Mouse (Mus musculus) heart, adult 2 months (tissue): ENCODE data around the gene Lsp1.

Source experiments
- CTCF ChIP-seq: fragments of 200-600 bp; IDR thresholded peaks from 2 replicates; pipeline ENCODE4 v1.8.1; 2022; ENCODE audit warnings: antibody characterized with exemption, mild to moderate bottlenecking, moderate library complexity
- EP300 ChIP-seq: fragments of 200-500 bp; IDR thresholded peaks from 2 replicates; pipeline ENCODE4 v1.6.1; 2011; ENCODE audit warnings: low read depth, low read length, control low read depth; ENCODE audit not compliant: insufficient read depth
- POLR2A ChIP-seq: fragments of 200-500 bp; IDR thresholded peaks from 2 replicates; pipeline ENCODE4 v1.6.1; 2011; ENCODE audit warnings: mild to moderate bottlenecking, low read depth, low read length, control low read depth; ENCODE audit not compliant: insufficient read depth

GRCm38 (mm10) chr7:142454706-142455105 lies 5.9 kb upstream of the Lsp1 start:
- TF ChIP-seq EP300 (no peak), CTCF (no peak), POLR2A (no peak)
